Mouse (Mus musculus) heart, embryonic 13.5 days (tissue): Measurements from ENCODE around the gene Lrrc75a. TPM values are rescaled to one million over a fixed set of nuclear protein-coding genes. Genes with fewer than 3 reads are reported as not detected.
"Not testable (repeated sequence)": the region's sequence is repeated elsewhere in the genome, so short reads cannot be mapped to it uniquely, and the experiment has no call there.

Experiments used
- ATAC-seq: fragments of 200-750 bp; cut with Nextera tagmentation; 2 replicates; pipeline ENCODE4 v1.8.0; 2017; ENCODE audit warnings: moderate TSS enrichment; ENCODE audit not compliant: insufficient number of reproducible peaks, low FRiP score, low TSS enrichment; ENCODE audit errors: extremely low read depth
- H3K27ac ChIP-seq: fragments of 300-500 bp; sonication (generic); replicated peaks from 2 replicates; pipeline ENCODE4 v1.5.1; 2015; ENCODE audit warnings: moderate library complexity, mild to moderate bottlenecking, inconsistent platforms
- H3K27me3 ChIP-seq: fragments of 300-500 bp; sonication (generic); replicated peaks from 2 replicates; pipeline ENCODE4 v1.6.1; 2015; ENCODE audit warnings: mild to moderate bottlenecking, inconsistent platforms
- H3K36me3 ChIP-seq: fragments of 300-500 bp; sonication (generic); 2 replicates; pipeline ENCODE4 v1.6.1; 2015; ENCODE audit warnings: mild to moderate bottlenecking, inconsistent platforms
- H3K4me1 ChIP-seq: fragments of 300-500 bp; sonication (generic); 2 replicates; pipeline ENCODE4 v1.6.1; 2015; ENCODE audit warnings: inconsistent platforms
- H3K4me2 ChIP-seq: fragments of 300-500 bp; sonication (generic); 2 replicates; pipeline ENCODE4 v1.6.1; 2015; ENCODE audit warnings: inconsistent platforms, mild to moderate bottlenecking, moderate library complexity
- H3K4me3 ChIP-seq: fragments of 300-500 bp; sonication (generic); 2 replicates; pipeline ENCODE4 v1.5.1; 2015; ENCODE audit warnings: moderate library complexity, mild to moderate bottlenecking, inconsistent platforms
- H3K9ac ChIP-seq: fragments of 300-500 bp; sonication (generic); 2 replicates; pipeline ENCODE4 v1.6.1; 2015; ENCODE audit warnings: inconsistent platforms, mild to moderate bottlenecking, moderate library complexity
- H3K9me3 ChIP-seq: fragments of 300-500 bp; sonication (generic); 2 replicates; pipeline ENCODE4 v1.6.1; 2016; ENCODE audit warnings: inconsistent platforms
- WGBS: fragments of 180-500 bp; shearing (Covaris S2); methylation state at CpG from one replicate; pipeline ENCODE4 v1.1.7; 2015; ENCODE audit warnings: mixed read lengths; 5-methylcytosine and 5-hydroxymethylcytosine counted together
- polyA plus RNA-seq: library from polyadenylated mRNA; unstranded; fragments of >200 nt; fragmentation: Nextera tagmentation; extraction: Ambion mirVana; gene quantifications from 2 replicates; pipeline ENCODE4 v1.2.1, GENCODE M21; 2015

The Lrrc75a gene
- polyA plus RNA-seq, 1 experiment from 2014 or later: 14.3 TPM

GRCm38 (mm10) chr11:62668986-62669385, 20.7 kb upstream of the Lrrc75a start:
- Histone ChIP-seq H3K9me3 (no peaks in the 10 kb centered on the region), H3K4me3 (no peak overlapping the region), H3K4me2 (no peak overlapping the region), H3K36me3 (peaks cover 27% of the 10 kb centered on the region), H3K27ac (no peak overlapping the region), H3K27me3 (no peaks in the 10 kb centered on the region), H3K9ac (no peak overlapping the region), H3K4me1 (peaks cover 20% of the 10 kb centered on the region)
- WGBS: 82% methylated on average over 5 of the region's 5 CpGs
- no peak for ATAC-seq

GRCm38 (mm10) chr11:62664250-62664649, 15.9 kb upstream of the Lrrc75a start:
- Histone ChIP-seq H3K4me1 (peaks cover 26% of the 10 kb centered on the region), H3K9ac (no peak overlapping the region), H3K27ac (no peak overlapping the region), H3K36me3 (peaks cover 38% of the 10 kb centered on the region), H3K9me3 (no peaks in the 10 kb centered on the region), H3K27me3 (no peaks in the 10 kb centered on the region), H3K4me2 (no peak overlapping the region), H3K4me3 (no peak overlapping the region)
- no peak for ATAC-seq
- WGBS: 80% methylated on average over 6 of the region's 6 CpGs

GRCm38 (mm10) chr11:62660885-62661284, 12.6 kb upstream of the Lrrc75a start:
- Histone ChIP-seq H3K9ac (no peak overlapping the region), H3K9me3 (no peaks in the 10 kb centered on the region), H3K4me2 (no peak overlapping the region), H3K4me3 (no peak overlapping the region), H3K36me3 (peaks cover 42% of the 10 kb centered on the region), H3K27me3 (no peaks in the 10 kb centered on the region), H3K27ac (no peak overlapping the region), H3K4me1 (peaks cover 43% of the 10 kb centered on the region)
- 47% methylated on average over 4 of the region's 4 CpGs for WGBS
- no peak for ATAC-seq

GRCm38 (mm10) chr11:62652080-62652479, 3.8 kb upstream of the Lrrc75a start:
- H3K4me3 ChIP-seq: no peak overlapping the region
- peaks cover 43% of the 10 kb centered on the region for H3K36me3 ChIP-seq
- ATAC-seq: no peak
- H3K27me3 ChIP-seq: no peaks in the 10 kb centered on the region
- 87% methylated on average over 3 of the region's 3 CpGs for whole genome bisulfite sequencing
- H3K27ac ChIP-seq: no peak overlapping the region
- peaks cover 47% of the 10 kb centered on the region for H3K4me1 ChIP-seq
- no peak overlapping the region for H3K4me2 ChIP-seq
- no peak overlapping the region for H3K9ac ChIP-seq
- H3K9me3 ChIP-seq: no peaks in the 10 kb centered on the region

GRCm38 (mm10) chr11:62651563-62651962, 3.2 kb upstream of the Lrrc75a start:
- H3K9me3 ChIP-seq: no peaks in the 10 kb centered on the region
- no peak overlapping the region for H3K4me2 ChIP-seq
- H3K27ac ChIP-seq: no peak overlapping the region
- no peak overlapping the region for H3K4me3 ChIP-seq
- no peak overlapping the region for H3K9ac ChIP-seq
- no peaks in the 10 kb centered on the region for H3K27me3 ChIP-seq
- peaks cover 38% of the 10 kb centered on the region for H3K36me3 ChIP-seq
- H3K4me1 ChIP-seq: peaks cover 48% of the 10 kb centered on the region
- no peak for ATAC-seq
- WGBS: 84% methylated on average over 3 of the region's 3 CpGs

- ATAC-seq, H3K27me3 ChIP-seq, H3K9me3 ChIP-seq: not testable (repeated sequence)
- peaks cover 29% of the 10 kb centered on the region for H3K36me3 ChIP-seq
- peak overlapping the region; percentile 94 for H3K9ac ChIP-seq
- peak overlapping the region; percentile 91 for H3K4me2 ChIP-seq
- H3K27ac ChIP-seq: peak overlapping the region; percentile 94; the same call in 1 of the 2 replicates
- 82% methylated on average over 4 of the region's 4 CpGs for WGBS
- H3K4me1 ChIP-seq: peaks cover 59% of the 10 kb centered on the region
- H3K4me3 ChIP-seq: peak overlapping the region; percentile 89
Observed at GRCm38 (mm10) chr11:62649803-62650202, 1.5 kb upstream of the Lrrc75a start.

- H3K9me3 ChIP-seq: no peaks in the 10 kb centered on the region
- no peaks in the 10 kb centered on the region for H3K27me3 ChIP-seq
- H3K4me2 ChIP-seq: peak within 1 kb of the TSS; percentile 91
- WGBS: under 1% methylated on average over 29 of the region's 53 CpGs
- peak within 1 kb of the TSS; percentile 94 for H3K9ac ChIP-seq
- H3K4me1 ChIP-seq: peaks cover 59% of the 10 kb centered on the region
- H3K4me3 ChIP-seq: peak within 1 kb of the TSS; percentile 89
- H3K27ac ChIP-seq: peak within 1 kb of the TSS; percentile 94
- peaks cover 25% of the 10 kb centered on the region for H3K36me3 ChIP-seq
- peak; percentile 86 for ATAC-seq
Observed at GRCm38 (mm10) chr11:62648591-62649391, 468 bp upstream of the Lrrc75a start, which contains the start of gene Mmgt2. TSS of gene Mmgt2 (plus strand) at chr11:62648664.

GRCm38 (mm10) chr11:62646958-62647515, 1.3 kb downstream of the Lrrc75a start:
- Histone ChIP-seq H3K9ac (peak overlapping the region; percentile 94), H3K27me3 (no peaks in the 10 kb centered on the region), H3K9me3 (no peaks in the 10 kb centered on the region), H3K4me1 (peaks cover 77% of the 10 kb centered on the region), H3K4me3 (peak overlapping the region; percentile 89), H3K27ac (peak overlapping the region; percentile 94), H3K4me2 (peak overlapping the region; percentile 91), H3K36me3 (peaks cover 11% of the 10 kb centered on the region; the same call in 1 of the 2 replicates)
- ATAC-seq: no peak
- WGBS: 29% methylated on average over 7 of the region's 7 CpGs

- Histone ChIP-seq H3K4me1 (peaks cover 83% of the 10 kb centered on the region), H3K4me2 (peak overlapping the region; percentile 91), H3K27me3 (no peaks in the 10 kb centered on the region), H3K27ac (peak overlapping the region; percentile 94), H3K9ac (peak overlapping the region; percentile 94), H3K9me3 (no peaks in the 10 kb centered on the region), H3K36me3 (peaks cover 6% of the 10 kb centered on the region; the same call in 1 of the 2 replicates), H3K4me3 (peak overlapping the region; percentile 89)
- WGBS: 24% methylated on average over 4 of the region's 4 CpGs
- no peak for ATAC-seq
Observed at GRCm38 (mm10) chr11:62646495-62646843, 1.9 kb downstream of the Lrrc75a start.

- Histone ChIP-seq H3K27me3 (no peaks in the 10 kb centered on the region), H3K9me3 (no peaks in the 10 kb centered on the region), H3K4me1 (peaks cover 88% of the 10 kb centered on the region), H3K36me3 (peaks cover 3% of the 10 kb centered on the region; the same call in 1 of the 2 replicates), H3K4me3 (peak overlapping the region; percentile 89), H3K4me2 (peak overlapping the region; percentile 91), H3K9ac (peak overlapping the region; percentile 94), H3K27ac (peak overlapping the region; percentile 94)
- 10% methylated on average over 8 of the region's 8 CpGs for WGBS
- ATAC-seq: no peak
Observed at GRCm38 (mm10) chr11:62645732-62646494, 2.4 kb downstream of the Lrrc75a start.

- 43% methylated on average over 4 of the region's 4 CpGs for WGBS
- Histone ChIP-seq H3K27me3 (no peaks in the 10 kb centered on the region), H3K4me2 (peak overlapping the region; percentile 91), H3K9ac (peak overlapping the region; percentile 94), H3K27ac (peak overlapping the region; percentile 94), H3K36me3 (no peaks in the 10 kb centered on the region), H3K9me3 (no peaks in the 10 kb centered on the region), H3K4me3 (peak overlapping the region; percentile 89), H3K4me1 (peaks cover 89% of the 10 kb centered on the region)
- no peak for ATAC-seq
Observed at GRCm38 (mm10) chr11:62645337-62645675, 3.0 kb downstream of the Lrrc75a start.
